Mouse (Mus musculus) heart, embryonic 14.5 days (tissue): ENCODE results near the gene Mchr1. TPM values are rescaled to one million over a fixed set of nuclear protein-coding genes. Genes with fewer than 3 reads are reported as not detected.

ENCODE experiments used
- ATAC-seq: fragments of 200-750 bp; cut with Nextera tagmentation; 2 replicates; pipeline ENCODE4 v1.8.0; 2017; ENCODE audit warnings: low read depth, moderate TSS enrichment; ENCODE audit not compliant: insufficient number of reproducible peaks, insufficient read depth, low FRiP score
- H3K27ac ChIP-seq, 2 experiments: fragments of 200-500 bp in 1 of 2; fragments of 300-500 bp in 1 of 2; sonication (generic) in 1 of 2; replicated peaks in 1 of 2; 2 replicates each; pipeline ENCODE4 v1.5.1; 2012 to 2014; ENCODE audit warnings: low read depth in 2 of 2, low read length in 2 of 2, control low read depth in 1 of 2, mild to moderate bottlenecking in 1 of 2, mixed read lengths in 1 of 2; ENCODE audit not compliant: control insufficient read depth in 1 of 2, insufficient read depth in 1 of 2
- H3K27me3 ChIP-seq: fragments of 300-500 bp; sonication (generic); 2 replicates; pipeline ENCODE4 v1.6.1; 2014; ENCODE audit warnings: mild to moderate bottlenecking, low read length, control low read depth; ENCODE audit not compliant: control insufficient read depth, insufficient read depth
- H3K36me3 ChIP-seq: fragments of 300-500 bp; sonication (generic); 2 replicates; pipeline ENCODE4 v1.6.1; 2014; ENCODE audit warnings: mild to moderate bottlenecking, control low read depth, low read length, mixed read lengths; ENCODE audit not compliant: control insufficient read depth, insufficient read depth
- H3K4me1 ChIP-seq, 2 experiments: fragments of 200-500 bp in 1 of 2; fragments of 300-500 bp in 1 of 2; sonication (generic) in 1 of 2; 2 replicates each; pipeline ENCODE4 v1.6.1; 2012 to 2014; ENCODE audit warnings: low read length in 2 of 2, control low read depth in 1 of 2, mixed read lengths in 1 of 2; ENCODE audit not compliant: control insufficient read depth in 2 of 2, insufficient read depth in 2 of 2
- H3K4me2 ChIP-seq: fragments of 300-500 bp; sonication (generic); 2 replicates; pipeline ENCODE4 v1.6.1; 2014; ENCODE audit warnings: mild to moderate bottlenecking, low read length
- H3K4me3 ChIP-seq, 2 experiments: fragments of 200-500 bp in 1 of 2; fragments of 300-500 bp in 1 of 2; sonication (generic) in 1 of 2; 2 replicates each; pipeline ENCODE4 v1.5.1; 2012 to 2014; ENCODE audit warnings: low read length in 2 of 2, mild to moderate bottlenecking in 2 of 2, control low read depth in 1 of 2, low read depth in 1 of 2, moderate library complexity in 1 of 2; ENCODE audit not compliant: control insufficient read depth in 1 of 2, insufficient read depth in 1 of 2
- H3K9ac ChIP-seq: fragments of 300-500 bp; sonication (generic); 2 replicates; pipeline ENCODE4 v1.6.1; 2014; ENCODE audit warnings: mild to moderate bottlenecking, low read length
- H3K9me3 ChIP-seq: fragments of 300-500 bp; sonication (generic); 2 replicates; pipeline ENCODE4 v1.6.1; 2016; ENCODE audit warnings: low read length, control low read depth; ENCODE audit not compliant: control insufficient read depth
- WGBS: fragments of 180-500 bp; shearing (Covaris S2); extraction: QIAGEN DNeasy Blood & Tissue Kit; methylation state at CpG from one replicate; pipeline ENCODE4 v1.1.7; 2014; 5-methylcytosine and 5-hydroxymethylcytosine counted together
- polyA plus RNA-seq: library from polyadenylated mRNA; unstranded; fragments of >200 nt; fragmentation: Nextera tagmentation; extraction: Ambion mirVana; gene quantifications from 2 replicates; pipeline ENCODE4 v1.2.1, GENCODE M21; 2014

The Mchr1 gene
- polyA plus RNA-seq, 1 experiment from 2014 or later = not detected

DNA sequence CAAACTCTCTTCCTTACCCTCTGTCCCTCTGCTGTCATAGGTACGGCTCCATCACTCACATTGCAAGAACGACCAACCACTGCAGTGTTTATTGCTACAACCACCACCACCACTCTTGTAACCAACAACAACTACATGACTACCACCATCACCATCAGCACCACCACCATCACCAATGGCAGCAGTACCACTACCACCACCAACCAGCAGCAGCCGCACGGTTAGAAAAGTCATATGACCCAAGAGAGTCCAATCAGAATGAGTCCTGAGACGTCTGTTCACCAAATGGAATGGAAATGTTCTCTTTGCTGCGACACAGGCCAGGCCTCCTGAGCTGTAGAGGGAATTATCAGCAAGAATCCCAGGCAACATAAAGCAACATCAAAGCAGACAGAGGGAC, 40.5 kb upstream of the Mchr1 start:
- no peak overlapping the region for H3K4me2 ChIP-seq
- no peak overlapping the region for H3K9ac ChIP-seq
- peaks cover 0 to 3% of the 10 kb centered on the region in 2 experiments; a peak in 1 of 4 replicates for H3K4me1 ChIP-seq
- H3K36me3 ChIP-seq = no peaks in the 10 kb centered on the region
- no peak overlapping the region for H3K4me3 ChIP-seq
- ATAC-seq = no peak
- no peak overlapping the region for H3K27ac ChIP-seq
- peaks cover 5% of the 10 kb centered on the region for H3K9me3 ChIP-seq
- H3K27me3 ChIP-seq = no peaks in the 10 kb centered on the region
- 88% methylated on average over 6 of the region's 6 CpGs for WGBS

DNA sequence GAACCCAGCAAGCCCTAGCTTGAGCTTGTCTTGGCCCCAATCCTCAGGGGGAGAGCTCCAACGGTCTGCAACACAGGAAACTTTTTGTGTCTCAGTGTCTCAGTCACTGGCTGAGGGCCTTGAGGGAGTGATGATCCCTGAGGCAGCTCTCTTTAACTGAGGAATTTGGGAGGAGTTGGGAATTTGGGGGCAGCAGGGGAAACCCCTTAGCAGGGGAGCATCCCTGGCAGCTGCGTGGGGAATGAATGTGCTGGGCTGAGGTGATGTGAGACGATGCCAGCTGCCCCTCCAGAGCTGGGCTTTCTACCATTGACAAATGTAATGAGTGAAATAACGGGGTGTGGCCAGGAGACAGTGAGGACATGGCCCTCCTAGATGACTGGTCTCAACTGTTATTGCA, 39.9 kb upstream of the Mchr1 start:
- no peak overlapping the region for H3K4me3 ChIP-seq
- peaks cover 5% of the 10 kb centered on the region for H3K9me3 ChIP-seq
- H3K36me3 ChIP-seq = no peaks in the 10 kb centered on the region
- H3K9ac ChIP-seq = no peak overlapping the region
- no peak overlapping the region for H3K4me2 ChIP-seq
- no peak overlapping the region for H3K27ac ChIP-seq
- peaks cover 0 to 3% of the 10 kb centered on the region in 2 experiments; a peak in 1 of 4 replicates for H3K4me1 ChIP-seq
- no peak for ATAC-seq
- no peaks in the 10 kb centered on the region for H3K27me3 ChIP-seq
- 50% methylated on average over 4 of the region's 4 CpGs for WGBS

DNA sequence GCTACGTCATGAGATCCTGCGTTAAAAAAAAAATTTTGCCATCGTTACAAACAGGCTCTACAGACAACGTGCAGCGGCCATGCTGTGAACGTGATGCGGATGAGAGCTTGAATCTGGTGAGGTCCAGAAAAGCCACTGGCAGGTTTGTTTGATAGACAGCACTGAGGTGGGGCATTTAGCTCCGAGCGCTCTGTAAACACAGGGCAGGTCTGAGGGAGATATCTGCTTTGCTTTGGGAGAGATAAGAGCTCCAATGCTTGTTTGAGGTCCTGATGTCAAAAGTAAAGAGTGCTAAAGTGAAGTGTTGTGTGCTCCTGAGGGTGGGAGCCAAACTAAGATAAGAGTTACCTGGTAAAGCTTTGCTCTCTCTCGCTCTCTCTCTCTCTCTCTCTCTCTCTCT, 38.1 kb upstream of the Mchr1 start:
- Histone ChIP-seq H3K36me3 (no peaks in the 10 kb centered on the region), H3K4me2 (no peak overlapping the region), H3K9me3 (peaks cover 5% of the 10 kb centered on the region), H3K27me3 (no peaks in the 10 kb centered on the region), H3K4me1 (no peaks in the 10 kb centered on the region), H3K4me3 (no peak overlapping the region), H3K27ac (no peak overlapping the region), H3K9ac (no peak overlapping the region)
- no peak for ATAC-seq
- 58% methylated on average over 10 of the region's 10 CpGs for WGBS

DNA sequence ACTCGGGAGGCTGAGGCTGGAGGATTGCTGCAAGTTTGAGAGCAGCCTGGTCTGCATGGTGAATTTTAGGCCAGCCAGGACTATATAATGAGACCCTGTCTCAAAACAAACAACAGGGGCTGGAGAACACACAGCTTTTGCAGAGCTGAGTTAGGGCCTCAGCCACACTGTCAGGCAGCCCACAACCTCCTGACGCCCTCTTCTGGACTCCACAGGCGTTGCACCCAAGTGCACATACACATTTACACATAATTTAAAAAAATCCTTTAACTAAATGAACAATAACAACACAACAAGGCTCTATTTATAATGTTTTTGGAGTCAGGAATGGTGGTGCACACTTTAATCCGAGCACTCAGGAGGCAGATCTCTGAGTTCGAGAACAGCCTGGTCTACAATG, 36.9 kb upstream of the Mchr1 start:
- no peak overlapping the region for H3K9ac ChIP-seq
- H3K4me3 ChIP-seq = no peak overlapping the region
- WGBS = 90% methylated on average over 5 of the region's 5 CpGs
- no peak overlapping the region for H3K4me2 ChIP-seq
- H3K9me3 ChIP-seq = peaks cover 5% of the 10 kb centered on the region
- H3K27me3 ChIP-seq = no peaks in the 10 kb centered on the region
- H3K4me1 ChIP-seq = no peaks in the 10 kb centered on the region
- H3K36me3 ChIP-seq = no peaks in the 10 kb centered on the region
- no peak overlapping the region for H3K27ac ChIP-seq
- no peak for ATAC-seq

- H3K27ac ChIP-seq = no peak overlapping the region
- 20% methylated on average over 4 of the region's 4 CpGs for WGBS
- no peak overlapping the region for H3K9ac ChIP-seq
- no peak for ATAC-seq
- H3K4me2 ChIP-seq = no peak overlapping the region
- no peaks in the 10 kb centered on the region for H3K36me3 ChIP-seq
- peaks cover 5% of the 10 kb centered on the region for H3K9me3 ChIP-seq
- no peaks in the 10 kb centered on the region for H3K27me3 ChIP-seq
- H3K4me3 ChIP-seq = no peak overlapping the region
- no peaks in the 10 kb centered on the region for H3K4me1 ChIP-seq
These were observed 35.8 kb upstream of the Mchr1 start for GRCm38 (mm10) chr15:81199372-81199959.

- no peaks in the 10 kb centered on the region for H3K4me1 ChIP-seq
- no peak overlapping the region for H3K4me3 ChIP-seq
- peaks cover 5% of the 10 kb centered on the region for H3K9me3 ChIP-seq
- no peak overlapping the region for H3K4me2 ChIP-seq
- no peaks in the 10 kb centered on the region for H3K27me3 ChIP-seq
- ATAC-seq = no peak
- no peaks in the 10 kb centered on the region for H3K36me3 ChIP-seq
- 93% methylated on average over 5 of the region's 5 CpGs for WGBS
- H3K27ac ChIP-seq = no peak overlapping the region
- no peak overlapping the region for H3K9ac ChIP-seq
These were observed 32.8 kb upstream of the Mchr1 start for GRCm38 (mm10) chr15:81202462-81202861.

GRCm38 (mm10) chr15:81210496-81210895, 24.8 kb upstream of the Mchr1 start:
- no peak overlapping the region for H3K27ac ChIP-seq
- H3K4me2 ChIP-seq = no peak overlapping the region
- H3K36me3 ChIP-seq = no peaks in the 10 kb centered on the region
- H3K9me3 ChIP-seq = no peaks in the 10 kb centered on the region
- no peak overlapping the region for H3K4me3 ChIP-seq
- H3K27me3 ChIP-seq = no peaks in the 10 kb centered on the region
- H3K9ac ChIP-seq = no peak overlapping the region
- H3K4me1 ChIP-seq = no peaks in the 10 kb centered on the region
- WGBS = 70% methylated on average over 5 of the region's 5 CpGs
- no peak for ATAC-seq

DNA sequence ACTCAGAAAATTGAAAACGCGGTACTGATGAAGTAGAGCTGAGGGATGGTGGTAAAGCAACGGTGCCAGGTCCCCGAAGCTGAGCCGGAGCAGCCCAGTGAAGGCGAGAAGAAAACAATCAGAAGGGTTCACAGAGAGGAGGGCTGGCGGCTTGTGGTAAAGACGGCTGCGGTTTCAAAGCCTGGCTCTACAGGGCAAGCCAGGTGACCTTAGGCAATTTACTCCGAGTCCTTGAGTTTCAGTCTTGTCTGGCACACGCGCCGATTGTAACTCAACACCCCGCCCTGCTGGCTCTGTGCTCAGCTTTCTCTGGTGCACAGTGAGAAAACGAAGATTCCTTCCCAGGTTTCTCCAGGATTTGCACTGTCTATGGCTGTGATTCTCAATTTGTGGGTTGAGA, 22.3 kb upstream of the Mchr1 start:
- ATAC-seq = no peak
- 68% methylated on average over 15 of the region's 15 CpGs for WGBS
- H3K4me2 ChIP-seq = no peak overlapping the region

More for the DNA sequence above, 22.3 kb upstream of the Mchr1 start:
- no peak overlapping the region for H3K27ac ChIP-seq
- H3K4me3 ChIP-seq = no peak overlapping the region
- no peak overlapping the region for H3K9ac ChIP-seq
- no peaks in the 10 kb centered on the region for H3K36me3 ChIP-seq
- no peaks in the 10 kb centered on the region for H3K9me3 ChIP-seq
- H3K4me1 ChIP-seq = no peaks in the 10 kb centered on the region
- no peaks in the 10 kb centered on the region for H3K27me3 ChIP-seq
